9 mouse cellular contexts compared by ENCODE assay signal in genomic region chr2:31194356-31195021, GRCm38 (mm10). TPM values are rescaled to one million over a fixed set of nuclear protein-coding genes. Genes with fewer than 3 reads are reported as not detected.
DNase-seq lines count a peak whose midpoint lies in the region; ATAC-seq and TF ChIP-seq lines count a peak whose summit lies in the region.
"Had no signal": no experiment of that assay in that cellular context is flagged by ENCODE, and none has a peak within 500 bp of the region (broad histone marks: within the 10 kb centered on the region; RNA-seq: fewer than 3 reads in every experiment).

No protein-coding gene starts in this region.

- TF ChIP-seq CTCF in forebrain, postnatal 0 days (IDR thresholded peaks at IDR 0.05; ENCODE audit: low read depth): peak; percentile 85

- no peak overlapping the region for H3K27ac ChIP-seq in kidney, embryonic 14.5 days (ENCODE audit: low read depth, low read length)
- no peak overlapping the region for H3K27ac ChIP-seq in forebrain, postnatal 0 days (ENCODE audit: low read depth, low read length)
- H3K27ac ChIP-seq: embryonic facial prominence, embryonic 13.5 days had no signal

- peak; percentile 51; the same call in 1 of the 2 replicates for ATAC-seq in kidney, embryonic 14.5 days (ENCODE audit: low FRiP score, low TSS enrichment)
- ATAC-seq in forebrain, postnatal 0 days: peak; percentile 73; the same call in 1 of the 2 replicates
- peak; percentile 59; the same call in 1 of the 2 replicates for ATAC-seq in neutrophil, adult 5-6 weeks (ENCODE audit: extremely low read depth, insufficient number of reproducible peaks, low FRiP score, poor library complexity, severe bottlenecking)

- H3K4me3 ChIP-seq in kidney, embryonic 14.5 days (ENCODE audit: low read length): no peak overlapping the region
- no peak overlapping the region for H3K4me3 ChIP-seq in forebrain, postnatal 0 days (ENCODE audit: low read depth, low read length)
- H3K4me3 ChIP-seq: embryonic facial prominence, embryonic 13.5 days had no signal

- peaks cover 49% of the 10 kb centered on the region for H3K36me3 ChIP-seq in kidney, embryonic 14.5 days (ENCODE audit: control insufficient read depth, insufficient read depth, low read length)
- peaks cover 55% of the 10 kb centered on the region for H3K36me3 ChIP-seq in forebrain, postnatal 0 days (ENCODE audit: insufficient read depth)

- H3K4me2 ChIP-seq in kidney, embryonic 14.5 days (replicated peaks; ENCODE audit: low read depth, low read length): no peak overlapping the region
- no peak overlapping the region for H3K4me2 ChIP-seq in forebrain, postnatal 0 days (ENCODE audit: low read depth)
- H3K4me2 ChIP-seq: embryonic facial prominence, embryonic 13.5 days had no signal

- H3K9me3 ChIP-seq in kidney, embryonic 14.5 days (ENCODE audit: control insufficient read depth, low read length): no peaks in the 10 kb centered on the region
- no peaks in the 10 kb centered on the region for H3K9me3 ChIP-seq in forebrain, postnatal 0 days (ENCODE audit: low read length)
- H3K9me3 ChIP-seq: embryonic facial prominence, embryonic 13.5 days had no signal

- no peak for DNase-seq in kidney, adult 8-10 months
- peak; percentile 22 to 48 for DNase-seq in CD8-positive naive resting alpha-beta T cell, adult 2 months (ENCODE audit: low read depth in 2 of 2, low spot score in 2 of 2)
- DNase-seq in c-Kit-positive CD71-positive TER-119-negative erythroid progenitor cells, embryonic 14.5 days (ENCODE audit: low read depth): peak; percentile 15
- DNase-seq in forebrain, postnatal 0 days: peak; percentile 74
- DNase-seq in left cerebral cortex, postnatal 25 days (ENCODE audit: low spot score in 2 of 2): peak; percentile 42 to 48
- no peak for DNase-seq in testis, postnatal 10 days (ENCODE audit: low spot score)

- no peaks in the 10 kb centered on the region for H3K27me3 ChIP-seq in kidney, embryonic 14.5 days (ENCODE audit: control insufficient read depth, insufficient read depth, low read length)
- no peaks in the 10 kb centered on the region for H3K27me3 ChIP-seq in forebrain, postnatal 0 days (ENCODE audit: insufficient read depth, low read length)
- H3K27me3 ChIP-seq: embryonic facial prominence, embryonic 13.5 days had no signal

- WGBS in kidney, embryonic 14.5 days: 71% methylated on average over 7 of the region's 7 CpGs
- 67% methylated on average over 7 of the region's 7 CpGs for WGBS in forebrain, postnatal 0 days

- no peak overlapping the region for H3K9ac ChIP-seq in kidney, embryonic 14.5 days (ENCODE audit: low read depth, low read length)
- no peak overlapping the region for H3K9ac ChIP-seq in forebrain, postnatal 0 days
- H3K9ac ChIP-seq: embryonic facial prominence, embryonic 13.5 days had no signal

- intact Hi-C loops in left cerebral cortex, postnatal 25 days (cut with DNase I): loop anchor here (2.0 to 5.0 kb wide), 2 partner anchors 100 to 188 kb away; no protein-coding TSS in a partner anchor

- no peaks in the 10 kb centered on the region for H3K4me1 ChIP-seq in kidney, embryonic 14.5 days (ENCODE audit: control insufficient read depth, insufficient read depth, low read length)
- H3K4me1 ChIP-seq in forebrain, postnatal 0 days (ENCODE audit: insufficient read depth): no peaks in the 10 kb centered on the region
- H3K4me1 ChIP-seq: embryonic facial prominence, embryonic 13.5 days had no signal

RNA-seq across cellular contexts. Expression of gene Gpr107, which starts 42.4 kb away (rescaled TPM):
- 26.6 and 27.5 TPM in 2 replicates for polyA plus RNA-seq in kidney, embryonic 14.5 days (2014; fragmentation: Nextera tagmentation; extraction: Ambion mirVana)
- total RNA-seq in forebrain, postnatal 0 days (2014; rRNA removed): 40.8 and 47.6 TPM in 2 replicates
- polyA plus RNA-seq in forebrain, postnatal 0 days (2015; fragmentation: Nextera tagmentation; extraction: Ambion mirVana): 20.3 and 24.0 TPM in 2 replicates
- total RNA-seq in left cerebral cortex, postnatal 25 days (2021): 10 to 100 TPM; 45.0 to 52.4 TPM
- 56.0 and 58.8 TPM in 2 replicates for total RNA-seq in neutrophil, adult 5-6 weeks (2017)

RNA-seq across cellular contexts. Expression of gene Ncs1, which starts 51.1 kb away (rescaled TPM):
- 34.5 and 57.0 TPM in 2 replicates for polyA plus RNA-seq in kidney, embryonic 14.5 days (2014; fragmentation: Nextera tagmentation; extraction: Ambion mirVana)
- 139 and 164 TPM in 2 replicates for total RNA-seq in forebrain, postnatal 0 days (2014; rRNA removed)
- polyA plus RNA-seq in forebrain, postnatal 0 days (2015; fragmentation: Nextera tagmentation; extraction: Ambion mirVana): 133 and 149 TPM in 2 replicates
- total RNA-seq in left cerebral cortex, postnatal 25 days (2021): 100 to 1,000 TPM; 196 to 203 TPM
- total RNA-seq in neutrophil, adult 5-6 weeks (2017): not detected in 2 replicates

RNA-seq across cellular contexts. Expression of gene Fnbp1, which starts 52.7 kb away (rescaled TPM):
- polyA plus RNA-seq in kidney, embryonic 14.5 days (2014; fragmentation: Nextera tagmentation; extraction: Ambion mirVana): 12.2 and 24.1 TPM in 2 replicates
- total RNA-seq in forebrain, postnatal 0 days (2014; rRNA removed): 9.2 and 13.3 TPM in 2 replicates
- polyA plus RNA-seq in forebrain, postnatal 0 days (2015; fragmentation: Nextera tagmentation; extraction: Ambion mirVana): 9.8 and 20.1 TPM in 2 replicates
- 10 to 100 TPM; 84.0 to 87.3 TPM for total RNA-seq in left cerebral cortex, postnatal 25 days (2021)
- 75.8 and 83.0 TPM in 2 replicates for total RNA-seq in neutrophil, adult 5-6 weeks (2017)

Comparison
In these comparisons a context has a peak if more than half of its experiments do, and no peak if none do; other contexts are left out.
1. DNase-seq: peak in CD8-positive naive resting alpha-beta T cell, adult 2 months (2 of 2), c-Kit-positive CD71-positive TER-119-negative erythroid progenitor cells, embryonic 14.5 days (single experiment), forebrain, postnatal 0 days (single experiment) and left cerebral cortex, postnatal 25 days (2 of 2); none in kidney, adult 8-10 months (0 of 2) and testis, postnatal 10 days (single experiment).
2. RNA of gene Ncs1, which starts 51.1 kb away (total RNA-seq): 196 to 203 TPM in left cerebral cortex, postnatal 25 days and 139 to 164 TPM in forebrain, postnatal 0 days; not detected in neutrophil, adult 5-6 weeks; every median in the first group is over 100 times any median in the second.
3. Peak in every context shown above with its lines, with median percentiles within 50 percentile points of each other: ATAC-seq.